Mouse (Mus musculus): Measurements from ENCODE around the gene Slit3.

DNA sequence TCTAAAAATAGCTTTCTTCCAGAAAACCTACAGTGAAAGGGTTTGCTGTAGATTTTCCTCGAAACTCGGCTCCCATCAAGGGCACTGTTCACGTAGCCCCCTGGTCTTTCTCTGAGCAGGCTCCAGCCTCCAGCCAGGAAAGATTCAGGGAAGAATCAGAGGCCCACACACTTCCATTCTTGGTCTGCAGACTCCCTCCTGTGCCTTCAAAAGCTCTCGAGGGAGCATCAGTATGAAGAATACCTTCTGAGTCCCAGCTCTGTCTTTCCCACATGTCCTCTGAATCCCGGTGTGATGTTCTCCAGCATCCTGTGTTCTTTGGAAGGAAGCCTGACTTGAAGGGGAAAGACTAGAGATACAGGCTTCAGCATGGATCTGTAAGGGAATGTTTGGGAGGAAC is 461.6 kb downstream of the Slit3 start:
- no peak for TF ChIP-seq CTCF (IDR thresholded peaks at IDR 0.05)
- TF ChIP-seq EP300 (IDR thresholded peaks at IDR 0.05): no peak

Measured in lung, postnatal 0 days (tissue).